21 mouse cellular contexts compared by ENCODE assay signal in the genomic region with DNA sequence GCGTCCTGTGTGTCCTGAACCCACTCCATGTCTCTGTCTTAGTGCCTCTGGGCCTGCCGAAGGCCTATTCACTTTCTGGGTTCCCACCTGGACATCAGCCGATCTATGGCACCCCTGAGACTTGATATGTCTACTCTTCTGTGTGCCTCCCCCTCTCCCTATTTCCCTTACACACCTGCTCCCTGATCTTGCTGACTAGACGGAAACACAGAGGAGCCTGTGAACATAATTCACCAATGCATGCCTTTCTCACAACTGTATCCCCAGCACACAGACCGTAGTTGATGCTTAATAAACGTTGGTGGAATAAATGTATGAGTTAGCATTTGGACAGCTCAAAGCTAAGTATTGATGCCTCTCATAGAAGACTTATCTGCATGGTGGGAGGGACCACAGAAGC.
DNase-seq lines count a peak whose midpoint lies in the region; ATAC-seq and TF ChIP-seq lines count a peak whose summit lies in the region.
"Had no signal": no experiment of that assay in that cellular context is flagged by ENCODE, and none has a peak within 500 bp of the region (broad histone marks: within the 10 kb centered on the region; RNA-seq: fewer than 3 reads in every experiment).

No protein-coding gene starts in this region.

- no peak for TF ChIP-seq POLR2A in cortical plate, adult 2 months (IDR thresholded peaks at IDR 0.05; ENCODE audit: extremely low read depth, insufficient read depth, low read length)

- no peak overlapping the region for H3K27ac ChIP-seq in heart, embryonic 12.5 days (ENCODE audit: poor library complexity, severe bottlenecking)
- 0 out of 2 replicates have a peak overlapping the region, but pooled peaks have one; percentile 55 for H3K27ac ChIP-seq in cortical plate, adult 2 months (ENCODE audit: insufficient read depth, low read length)
- peak overlapping the region; percentile 65; the same call in 1 of the 2 replicates for H3K27ac ChIP-seq in hindbrain, postnatal 0 days
- peak overlapping the region; percentile 59 for H3K27ac ChIP-seq in midbrain, postnatal 0 days (ENCODE audit: low read depth, low read length)
- H3K27ac ChIP-seq: embryonic facial prominence, embryonic 12.5 days; gastrocnemius, adult 2 months; heart, embryonic 15.5 days; limb, embryonic 15.5 days had no signal

- no peak overlapping the region for H3K4me3 ChIP-seq in heart, embryonic 12.5 days
- no peak overlapping the region for H3K4me3 ChIP-seq in cortical plate, adult 2 months (ENCODE audit: insufficient read depth, low read length)
- H3K4me3 ChIP-seq in hindbrain, postnatal 0 days (ENCODE audit: low read length) = no peak overlapping the region
- H3K4me3 ChIP-seq in midbrain, postnatal 0 days (ENCODE audit: low read depth, low read length) = no peak overlapping the region
- H3K4me3 ChIP-seq: embryonic facial prominence, embryonic 12.5 days; gastrocnemius, adult 2 months; heart, embryonic 15.5 days; limb, embryonic 15.5 days had no signal

- no peaks in the 10 kb centered on the region; the same call in 1 of the 2 replicates for H3K4me1 ChIP-seq in heart, embryonic 12.5 days (replicated peaks)
- H3K4me1 ChIP-seq in cortical plate, adult 2 months (ENCODE audit: control insufficient read depth, insufficient read depth, low read length) = peaks cover 3% of the 10 kb centered on the region
- H3K4me1 ChIP-seq in hindbrain, postnatal 0 days (ENCODE audit: insufficient read depth, low read length) = no peaks in the 10 kb centered on the region; the same call in 1 of the 2 replicates
- H3K4me1 ChIP-seq in midbrain, postnatal 0 days (ENCODE audit: insufficient read depth, low read length) = peaks cover 8% of the 10 kb centered on the region
- H3K4me1 ChIP-seq: heart, embryonic 15.5 days had no signal

- no peaks in the 10 kb centered on the region for H3K36me3 ChIP-seq in heart, embryonic 12.5 days
- no peaks in the 10 kb centered on the region for H3K36me3 ChIP-seq in hindbrain, postnatal 0 days (ENCODE audit: insufficient read depth, low read length)
- no peaks in the 10 kb centered on the region for H3K36me3 ChIP-seq in midbrain, postnatal 0 days (ENCODE audit: insufficient read depth, low read length)
- H3K36me3 ChIP-seq: embryonic facial prominence, embryonic 12.5 days; heart, embryonic 15.5 days; limb, embryonic 15.5 days had no signal

- 83% methylated on average over 6 of the region's 6 CpGs for WGBS in heart, embryonic 12.5 days
- 71% methylated on average over 6 of the region's 6 CpGs for WGBS in hindbrain, postnatal 0 days
- 66% methylated on average over 6 of the region's 6 CpGs for WGBS in midbrain, postnatal 0 days

- ATAC-seq in heart, embryonic 12.5 days (ENCODE audit: insufficient number of reproducible peaks, low FRiP score) = no peak
- no peak for ATAC-seq in hindbrain, postnatal 0 days
- ATAC-seq in midbrain, postnatal 0 days (ENCODE audit: low FRiP score) = peak; percentile 2; the same call in 1 of the 2 replicates
- no peak for ATAC-seq in monocyte, adult 5-6 weeks (replicated peaks; ENCODE audit: insufficient number of reproducible peaks, low FRiP score, low TSS enrichment, poor library complexity, severe bottlenecking)
- ATAC-seq: activated CD4-positive, CD25-positive, alpha-beta regulatory T cell, adult 4 months; liver, postnatal 0 days; Patski had no signal

- H3K27me3 ChIP-seq in heart, embryonic 12.5 days (replicated peaks) = no peaks in the 10 kb centered on the region
- H3K27me3 ChIP-seq in hindbrain, postnatal 0 days (ENCODE audit: insufficient read depth, low read length) = no peaks in the 10 kb centered on the region
- no peaks in the 10 kb centered on the region for H3K27me3 ChIP-seq in midbrain, postnatal 0 days (ENCODE audit: insufficient read depth, low read length)
- H3K27me3 ChIP-seq: embryonic facial prominence, embryonic 12.5 days; heart, embryonic 15.5 days; limb, embryonic 15.5 days; Patski had no signal

- no peaks in the 10 kb centered on the region for H3K9me3 ChIP-seq in heart, embryonic 12.5 days (replicated peaks)
- H3K9me3 ChIP-seq in hindbrain, postnatal 0 days (ENCODE audit: low read length) = no peaks in the 10 kb centered on the region
- H3K9me3 ChIP-seq in midbrain, postnatal 0 days (ENCODE audit: low read length) = no peaks in the 10 kb centered on the region
- H3K9me3 ChIP-seq: embryonic facial prominence, embryonic 12.5 days; heart, embryonic 15.5 days; limb, embryonic 15.5 days had no signal

- H3K9ac ChIP-seq in heart, embryonic 12.5 days = no peak overlapping the region
- H3K9ac ChIP-seq in hindbrain, postnatal 0 days (replicated peaks; ENCODE audit: low read length) = no peak overlapping the region
- no peak overlapping the region for H3K9ac ChIP-seq in midbrain, postnatal 0 days (replicated peaks; ENCODE audit: low read length, poor library complexity, severe bottlenecking)
- H3K9ac ChIP-seq: embryonic facial prominence, embryonic 12.5 days; heart, embryonic 15.5 days; limb, embryonic 15.5 days; liver, postnatal 0 days had no signal

- DNase-seq in heart, adult 11 months = peak; percentile 70
- no peak for DNase-seq in hindbrain, postnatal 0 days (ENCODE audit: low spot score)
- DNase-seq in midbrain, postnatal 0 days (ENCODE audit: low spot score) = no peak
- DNase-seq in cerebellum, postnatal 4 days (ENCODE audit: low spot score in 2 of 2) = no peak
- DNase-seq: adrenal gland, postnatal 14 days; B cell, adult 2 months; cerebellum, adult 18-20 months; gastrocnemius, adult 2 months; heart, adult 18-20 months; kidney, adult 18-20 months; kidney, postnatal 14 days; liver, postnatal 0 days; lung, postnatal 14 days had no signal

- TF ChIP-seq CTCF in cortical plate, adult 2 months (IDR thresholded peaks at IDR 0.05; ENCODE audit: extremely low read depth, insufficient read depth, low read length) = no peak
- no peak for TF ChIP-seq CTCF in hindbrain, postnatal 0 days (IDR thresholded peaks at IDR 0.05; ENCODE audit: low read depth)
- no peak for TF ChIP-seq CTCF in midbrain, postnatal 0 days (IDR thresholded peaks at IDR 0.05)

- H3K4me2 ChIP-seq in heart, embryonic 12.5 days = no peak overlapping the region
- no peak overlapping the region for H3K4me2 ChIP-seq in hindbrain, postnatal 0 days (ENCODE audit: low read depth, low read length)
- no peak overlapping the region for H3K4me2 ChIP-seq in midbrain, postnatal 0 days (ENCODE audit: low read depth, low read length, poor library complexity, severe bottlenecking)
- H3K4me2 ChIP-seq: embryonic facial prominence, embryonic 12.5 days; heart, embryonic 15.5 days; limb, embryonic 15.5 days had no signal
